Mouse (Mus musculus): ENCODE results near the gene Senp2.

- TF ChIP-seq CTCF (conservative IDR thresholded peaks at IDR 0.05; ENCODE audit: insufficient read depth, insufficient read length, low read depth, low read length) (no peak), POLR2A (IDR thresholded peaks at IDR 0.05; ENCODE audit: low read depth, low read length) (no peak)
Measured at GRCm38 (mm10) chr16:22076620-22076941, 67.3 kb downstream of the Senp2 start.
